Mouse (Mus musculus): ENCODE measurements at regions not wholly inside any gene's neighbourhood (a gene's known extent, or its start where the extent isn't known, plus 50 kb on each side); places are given as distances from the start of the nearest gene placed in this dataset.

- H3K9ac ChIP-seq (ENCODE audit: insufficient read depth, low read depth) = no peak overlapping the region
- peaks cover 31% of the 10 kb centered on the region for H3K9me3 ChIP-seq (replicated peaks; ENCODE audit: low read length)
- H3K4me2 ChIP-seq (ENCODE audit: insufficient read depth, low read depth, poor library complexity, severe bottlenecking) = no peak overlapping the region
- TF ChIP-seq MXI1 (IDR thresholded peaks at IDR 0.05; ENCODE audit: low read depth, low read length) = no peak
- no peak for TF ChIP-seq EP300 (IDR thresholded peaks at IDR 0.05; ENCODE audit: low read length)
- H3K27me3 ChIP-seq (replicated peaks) = no peaks in the 10 kb centered on the region
- DNase-seq (ENCODE audit: extremely low read depth) = no peak
- no peaks in the 10 kb centered on the region for H3K79me2 ChIP-seq (replicated peaks; ENCODE audit: control insufficient read depth, extremely low read depth, insufficient read depth, poor library complexity, severe bottlenecking)
- no peaks in the 10 kb centered on the region for H3K36me3 ChIP-seq (replicated peaks in 1 of 2; ENCODE audit: control insufficient read depth in 1 of 2, insufficient read depth in 1 of 2, low read length in 1 of 2)
- in situ Hi-C loops (cut with MboI; ENCODE audit: low pct_ligation_motif_present, low pct_unique_long_range_greater_than_20kb, low sequenced_read_pairs) (no loop called here), dilution Hi-C loops (cut with MboI; ENCODE audit: extremely low pct_ligation_motif_present, extremely low pct_unique_long_range_greater_than_20kb, low sequenced_read_pairs) (no loop called here)
- H3K4me1 ChIP-seq (ENCODE audit: control insufficient read depth in 1 of 2, insufficient read depth in 2 of 2) = 0 out of 4 replicates have a peak, but pooled peaks cover 0 to 4% of the 10 kb centered on the region in 2 experiments
- no peak overlapping the region for H3K27ac ChIP-seq (ENCODE audit: insufficient read depth, low read depth)
- H3K4me3 ChIP-seq (replicated peaks in 1 of 3; ENCODE audit: low read depth in 2 of 3, low read length in 2 of 3, poor library complexity in 1 of 3) = no peak overlapping the region
Observed at GRCm38 (mm10) chr14:105631681-105632031, 265.0 kb downstream of the Spry2 start.

GRCm38 (mm10) chr14:105630867-105631680, 265.5 kb downstream of the Spry2 start:
- no peak overlapping the region for H3K4me2 ChIP-seq (ENCODE audit: insufficient read depth, low read depth, poor library complexity, severe bottlenecking)
- no peaks in the 10 kb centered on the region for H3K36me3 ChIP-seq (replicated peaks in 1 of 2; ENCODE audit: control insufficient read depth in 1 of 2, insufficient read depth in 1 of 2, low read length in 1 of 2)
- H3K9me3 ChIP-seq (replicated peaks; ENCODE audit: low read length) = peaks cover 30% of the 10 kb centered on the region
- 0 out of 4 replicates have a peak, but pooled peaks cover 0 to 4% of the 10 kb centered on the region in 2 experiments for H3K4me1 ChIP-seq (ENCODE audit: control insufficient read depth in 1 of 2, insufficient read depth in 2 of 2)
- H3K27me3 ChIP-seq (replicated peaks) = no peaks in the 10 kb centered on the region
- no peak overlapping the region for H3K9ac ChIP-seq (ENCODE audit: insufficient read depth, low read depth)
- in situ Hi-C loops (cut with MboI; ENCODE audit: low pct_ligation_motif_present, low pct_unique_long_range_greater_than_20kb, low sequenced_read_pairs) = no loop called here
- dilution Hi-C loops (cut with MboI; ENCODE audit: extremely low pct_ligation_motif_present, extremely low pct_unique_long_range_greater_than_20kb, low sequenced_read_pairs) = no loop called here
- DNase-seq (ENCODE audit: extremely low read depth) = no peak
- H3K27ac ChIP-seq (ENCODE audit: insufficient read depth, low read depth) = no peak overlapping the region
- no peaks in the 10 kb centered on the region for H3K79me2 ChIP-seq (replicated peaks; ENCODE audit: control insufficient read depth, extremely low read depth, insufficient read depth, poor library complexity, severe bottlenecking)
- H3K4me3 ChIP-seq (replicated peaks in 1 of 3; ENCODE audit: low read depth in 2 of 3, low read length in 2 of 3, poor library complexity in 1 of 3) = no peak overlapping the region
- no peak for TF ChIP-seq ZMIZ1 (IDR thresholded peaks at IDR 0.05; ENCODE audit: low read depth, low read length)
- TF ChIP-seq SMC3 (IDR thresholded peaks at IDR 0.05; ENCODE audit: low read depth, low read length) = no peak
- TF ChIP-seq MAX (IDR thresholded peaks at IDR 0.05; ENCODE audit: low read length) = no peak
- no peak for TF ChIP-seq ZNF384 (IDR thresholded peaks at IDR 0.05; ENCODE audit: low read depth, low read length)
- no peak for TF ChIP-seq KAT2A (IDR thresholded peaks at IDR 0.05; ENCODE audit: insufficient replicate concordance, low read length)
- no peak for TF ChIP-seq MEF2A (IDR thresholded peaks at IDR 0.05; ENCODE audit: borderline replicate concordance, low read depth, low read length)
- TF ChIP-seq MAFK (IDR thresholded peaks at IDR 0.05; ENCODE audit: insufficient replicate concordance, low read length) = no peak
- TF ChIP-seq ZKSCAN1 (IDR thresholded peaks at IDR 0.05; ENCODE audit: borderline replicate concordance, low read depth, low read length) = no peak
- TF ChIP-seq JUND (conservative IDR thresholded peaks at IDR 0.05; ENCODE audit: low read depth, low read length) = no peak
- TF ChIP-seq IRF4 (IDR thresholded peaks at IDR 0.05; ENCODE audit: low read depth, low read length) = no peak
- no peak for TF ChIP-seq CHD2 (IDR thresholded peaks at IDR 0.05; ENCODE audit: low read length)
- TF ChIP-seq MAZ (IDR thresholded peaks at IDR 0.05; ENCODE audit: low read depth, low read length) = no peak
- no peak for TF ChIP-seq USF1 (IDR thresholded peaks at IDR 0.05; ENCODE audit: low read depth, low read length)
- no peak for TF ChIP-seq MYC (IDR thresholded peaks at IDR 0.05; ENCODE audit: low read depth, low read length)
- TF ChIP-seq USF2 (conservative IDR thresholded peaks at IDR 0.05; ENCODE audit: low read depth, low read length) = no peak
- TF ChIP-seq JUN (IDR thresholded peaks at IDR 0.05; ENCODE audit: insufficient read depth, low read depth, low read length) = no peak
- TF ChIP-seq NELFE (IDR thresholded peaks at IDR 0.05; ENCODE audit: low read depth, low read length) = no peak
- TF ChIP-seq GABPA (IDR thresholded peaks at IDR 0.05; ENCODE audit: insufficient replicate concordance, low read depth, low read length) = no peak
- no peak for TF ChIP-seq HCFC1 (IDR thresholded peaks at IDR 0.05; ENCODE audit: low read depth, low read length)
- TF ChIP-seq BHLHE40 (IDR thresholded peaks at IDR 0.05; ENCODE audit: low read depth, low read length) = no peak

Data from CH12.LX (cell line).